Mouse (Mus musculus) E14TG2a.4 (cell line): Measurements from ENCODE around the gene Il16.

Source experiments
- CTCF ChIP-seq: conservative IDR thresholded peaks from 2 replicates; pipeline ENCODE4 v1.5.1; 2014; ENCODE audit warnings: low read length
- POU5F1 ChIP-seq: IDR thresholded peaks from 2 replicates; pipeline ENCODE4 v1.6.1; 2014; ENCODE audit warnings: low read length, borderline replicate concordance

GRCm38 (mm10) chr7:83633856-83634255, 111.7 kb downstream of the Il16 start:
- no peak for TF ChIP-seq CTCF
- TF ChIP-seq POU5F1 = no peak
